Mouse (Mus musculus) liver, embryonic 14.5 days (tissue): ENCODE results near the gene Rex1bd.

Experiments
- CTCF ChIP-seq: IDR thresholded peaks from 2 replicates; pipeline ENCODE4 v1.5.1; 2016; ENCODE audit warnings: antibody characterized with exemption, low read depth, control low read depth
- EP300 ChIP-seq: IDR thresholded peaks from 2 replicates; pipeline ENCODE4 v1.6.1; 2016; ENCODE audit warnings: antibody characterized with exemption, low read depth

GRCm38 (mm10) chr8:70458462-70458861 lies 48.1 kb downstream of the Rex1bd start:
- TF ChIP-seq CTCF: no peak
- TF ChIP-seq EP300: no peak
